In genomic region chr6:72962281-72962741, GRCm38 (mm10) we compare ENCODE assay signal across 11 mouse cellular contexts. TPM values are rescaled to one million over a fixed set of nuclear protein-coding genes. Genes with fewer than 3 reads are reported as not detected.
DNase-seq lines count a peak whose midpoint lies in the region; ATAC-seq lines count a peak whose summit lies in the region.
"Had no signal": no experiment of that assay in that cellular context is flagged by ENCODE, and none has a peak within 500 bp of the region (broad histone marks: within the 10 kb centered on the region; RNA-seq: fewer than 3 reads in every experiment).

No protein-coding gene starts in this region.

- peaks cover 33% of the 10 kb centered on the region for H3K4me1 ChIP-seq in kidney, embryonic 15.5 days
- H3K4me1 ChIP-seq in embryonic facial prominence, embryonic 10.5 days: peaks cover 25% of the 10 kb centered on the region

- no peaks in the 10 kb centered on the region for H3K27me3 ChIP-seq in kidney, embryonic 15.5 days
- no peaks in the 10 kb centered on the region for H3K27me3 ChIP-seq in embryonic facial prominence, embryonic 10.5 days (replicated peaks; ENCODE audit: low read depth, poor library complexity, severe bottlenecking)
- H3K27me3 ChIP-seq: hindbrain, embryonic 15.5 days had no signal

- H3K36me3 ChIP-seq in kidney, embryonic 15.5 days: no peaks in the 10 kb centered on the region
- H3K36me3 ChIP-seq in embryonic facial prominence, embryonic 10.5 days (replicated peaks): no peaks in the 10 kb centered on the region
- H3K36me3 ChIP-seq: G1E; hindbrain, embryonic 15.5 days had no signal

- no peak for ATAC-seq in kidney, embryonic 15.5 days (replicated peaks; ENCODE audit: low FRiP score)
- no peak for ATAC-seq in erythroid progenitor cell, adult 5-6 weeks (replicated peaks; ENCODE audit: low FRiP score, poor library complexity, severe bottlenecking)

- peak overlapping the region; percentile 54; the same call in 1 of the 2 replicates for H3K27ac ChIP-seq in kidney, embryonic 15.5 days
- no peak overlapping the region for H3K27ac ChIP-seq in embryonic facial prominence, embryonic 10.5 days (replicated peaks)
- H3K27ac ChIP-seq: hindbrain, embryonic 15.5 days had no signal

- no peak for DNase-seq in kidney, adult 8-10 months
- DNase-seq in B cell, adult 2 months: peak; percentile 61 to 62
- peak; percentile 34 for DNase-seq in ZHBTc4 (ENCODE audit: low read depth, low spot score)
- DNase-seq in mesoderm, embryonic 11.5 days (ENCODE audit: low read depth, low spot score): peak; percentile 58
- no peak for DNase-seq in embryonic facial prominence, embryonic 10.5 days (ENCODE audit: low spot score)
- DNase-seq in gastrocnemius, postnatal 25 days: no peak
- DNase-seq: spleen, adult 18-20 months had no signal

- peak overlapping the region; percentile 21 for H3K4me2 ChIP-seq in kidney, embryonic 15.5 days
- H3K4me2 ChIP-seq: hindbrain, embryonic 15.5 days had no signal

- no peak overlapping the region for H3K4me3 ChIP-seq in kidney, embryonic 15.5 days (replicated peaks)
- H3K4me3 ChIP-seq in embryonic facial prominence, embryonic 10.5 days: no peak overlapping the region
- H3K4me3 ChIP-seq: hindbrain, embryonic 15.5 days had no signal

- H3K9me3 ChIP-seq in kidney, embryonic 15.5 days (replicated peaks): no peaks in the 10 kb centered on the region
- no peaks in the 10 kb centered on the region for H3K9me3 ChIP-seq in embryonic facial prominence, embryonic 10.5 days
- H3K9me3 ChIP-seq: G1E; hindbrain, embryonic 15.5 days had no signal

- H3K9ac ChIP-seq in kidney, embryonic 15.5 days: no peak overlapping the region
- H3K9ac ChIP-seq: hindbrain, embryonic 15.5 days had no signal

- 27% methylated on average over 7 of the region's 7 CpGs for WGBS in kidney, embryonic 15.5 days
- WGBS in embryonic facial prominence, embryonic 10.5 days: 66% methylated on average over 7 of the region's 7 CpGs

RNA-seq across cellular contexts. Expression of gene Tmsb10, which starts 3.8 kb away (rescaled TPM):
- 2,212 and 2,256 TPM in 2 replicates for polyA plus RNA-seq in kidney, embryonic 15.5 days (2015; fragmentation: Nextera tagmentation; extraction: Ambion mirVana)
- 3,167 and 3,450 TPM in 2 replicates for polyA plus RNA-seq in embryonic facial prominence, embryonic 10.5 days (2016; fragmentation: Nextera tagmentation; extraction: Ambion mirVana)
- 100 to 1,000 TPM in 1 of 2 experiments, 10 to 100 TPM in 1; 81.7 to 136 TPM for total RNA-seq in gastrocnemius, postnatal 25 days (2021)
- 283 and 289 TPM in 2 replicates for total RNA-seq in erythroid progenitor cell, adult 5-6 weeks (2015; ENCODE audit: low replicate concordance)
- 141 and 146 TPM in 2 replicates for total RNA-seq in erythroid progenitor cell, adult 5-6 weeks (2017; ENCODE audit: low replicate concordance)

Comparison
In these comparisons a context has a peak if more than half of its experiments do, and no peak if none do; other contexts are left out.
1. DNase-seq: peak in B cell, adult 2 months (2 of 2), ZHBTc4 (single experiment) and mesoderm, embryonic 11.5 days (single experiment); none in kidney, adult 8-10 months (0 of 2), embryonic facial prominence, embryonic 10.5 days (single experiment) and gastrocnemius, postnatal 25 days (single experiment).